Mouse (Mus musculus) layer of hippocampus, adult 2 months (tissue): ENCODE results near the gene 2310057M21Rik. TPM values are rescaled to one million over a fixed set of nuclear protein-coding genes. Genes with fewer than 3 reads are reported as not detected.

ENCODE experiments used
- DNase-seq, 2 experiments: peaks; one replicate each; pipeline ENCODE4 v3.0.0; 2022; ENCODE audit warnings: low spot score in 2 of 2
- H3K27ac ChIP-seq: fragments of 200-600 bp; 2 replicates; pipeline ENCODE4 v1.8.1; 2022
- H3K4me3 ChIP-seq: fragments of 200-600 bp; 2 replicates; pipeline ENCODE4 v1.8.1; 2022; ENCODE audit warnings: mild to moderate bottlenecking
- CTCF ChIP-seq: fragments of 200-600 bp; conservative IDR thresholded peaks from 2 replicates; pipeline ENCODE4 v1.8.1; 2022; ENCODE audit warnings: antibody characterized with exemption, mild to moderate bottlenecking, moderate library complexity
- total RNA-seq, 2 experiments: library from RNA; stranded (reverse); gene quantifications; 2 replicates each; pipeline ENCODE4 v1.2.3; 2021

Gene 2310057M21Rik
- total RNA-seq, 2 experiments from 2014 or later = 25.7 to 32.2 TPM

DNA sequence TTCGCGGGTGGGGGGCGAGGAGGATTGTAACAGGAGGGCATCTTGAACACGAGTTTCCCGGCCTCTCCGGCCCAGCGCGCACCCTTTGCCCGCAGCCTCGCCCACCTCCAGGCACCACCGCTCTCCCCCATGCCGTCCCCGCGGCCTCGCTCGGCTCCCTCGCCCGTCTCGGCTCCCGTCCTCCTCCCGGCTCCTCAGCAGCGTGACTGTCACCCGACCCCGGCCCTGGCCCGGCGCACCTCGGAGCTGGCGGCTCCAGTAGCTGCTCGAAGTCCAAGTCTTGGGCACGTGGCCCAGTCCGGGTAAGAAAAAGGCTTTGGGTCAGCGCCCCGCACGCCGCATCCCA, 317 bp downstream of the 2310057M21Rik start:
- Histone ChIP-seq H3K4me3 (peak overlapping the region; percentile 77), H3K27ac (peak overlapping the region; percentile 96)
- no peak for TF ChIP-seq CTCF
- DNase-seq = no peak

DNA sequence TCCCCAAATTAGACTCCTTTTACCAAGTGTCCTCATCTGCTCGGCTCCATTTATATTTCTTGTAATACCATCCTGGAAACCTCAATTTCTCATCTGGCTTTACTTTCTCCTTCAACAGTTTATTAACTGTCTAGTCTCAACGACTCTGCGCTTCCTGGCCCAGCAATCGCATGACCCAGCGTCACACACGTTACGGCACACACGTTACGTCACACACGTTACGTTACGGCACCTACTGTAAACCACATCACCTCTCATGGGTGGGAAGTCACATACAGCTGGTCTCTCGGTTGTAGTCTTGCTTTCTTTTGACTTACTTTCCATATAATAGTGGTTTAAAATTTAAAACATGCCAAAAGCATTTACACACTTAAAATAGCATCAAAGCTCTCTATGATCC, 6.5 kb downstream of the 2310057M21Rik start:
- no peak for TF ChIP-seq CTCF
- no peak overlapping the region for H3K27ac ChIP-seq
- no peak for DNase-seq
- H3K4me3 ChIP-seq = no peak overlapping the region

DNA sequence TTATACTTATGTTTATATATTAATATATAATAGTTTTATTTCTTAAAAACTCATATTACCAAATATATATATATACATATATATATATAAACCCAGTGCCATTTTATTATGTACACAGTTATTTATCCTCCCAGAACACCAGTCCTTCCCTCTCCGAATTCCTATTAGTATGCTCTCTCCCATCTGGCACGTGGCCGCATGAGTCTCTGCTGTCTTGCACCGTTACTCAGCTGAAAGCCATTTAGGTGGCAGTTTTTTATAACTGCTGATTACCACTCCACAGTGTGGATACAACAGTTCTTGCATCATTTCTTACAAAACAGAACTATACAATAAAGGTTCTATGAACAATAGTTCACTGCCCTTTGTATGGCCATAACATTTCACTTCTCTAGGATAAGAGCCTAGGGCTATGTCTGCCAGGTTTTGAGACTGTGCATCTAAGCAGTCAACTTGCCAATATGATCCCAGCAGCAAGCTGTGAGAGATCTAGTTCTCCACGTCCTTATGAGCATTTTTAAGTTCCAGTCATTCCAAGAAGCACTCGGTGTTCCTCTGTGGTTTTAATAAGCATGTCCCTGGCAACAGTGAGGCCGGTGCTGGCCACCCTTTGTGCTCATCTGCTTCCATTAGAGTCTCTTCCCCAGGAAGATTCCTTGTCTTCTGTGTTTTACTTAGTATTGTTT, 16.6 kb downstream of the 2310057M21Rik start:
- TF ChIP-seq CTCF = no peak
- H3K27ac ChIP-seq = no peak overlapping the region
- DNase-seq = no peak
- H3K4me3 ChIP-seq = no peak overlapping the region

DNA sequence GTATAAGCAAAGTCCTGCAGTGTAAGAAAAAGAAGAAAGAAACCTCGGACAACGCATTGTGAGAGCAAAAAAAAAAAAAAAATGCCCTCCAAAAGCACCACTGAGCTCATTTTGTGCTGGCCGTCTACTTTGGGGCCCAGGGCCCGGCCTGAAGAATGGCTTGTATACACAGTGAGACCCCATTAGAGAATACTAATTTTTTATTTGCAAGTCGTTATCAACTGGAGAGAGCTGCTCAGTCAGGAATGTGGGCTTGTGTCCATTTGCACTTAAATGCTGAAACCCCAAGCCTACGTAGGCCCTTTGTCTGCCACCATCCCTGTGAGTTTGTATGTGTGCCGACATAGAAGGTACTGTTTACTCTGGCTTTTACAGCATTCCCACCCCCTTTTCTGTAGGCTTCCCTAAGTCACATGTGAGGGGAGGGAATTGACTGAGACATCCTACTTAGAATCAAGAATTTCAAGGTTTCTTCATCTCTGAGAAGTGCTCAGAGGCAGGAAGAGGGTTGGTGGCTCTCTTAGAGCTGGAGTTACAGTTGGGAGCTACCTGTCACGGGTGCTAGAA, 25.0 kb downstream of the 2310057M21Rik start:
- H3K4me3 ChIP-seq = no peak overlapping the region
- DNase-seq = no peak
- TF ChIP-seq CTCF = no peak
- no peak overlapping the region for H3K27ac ChIP-seq

DNA sequence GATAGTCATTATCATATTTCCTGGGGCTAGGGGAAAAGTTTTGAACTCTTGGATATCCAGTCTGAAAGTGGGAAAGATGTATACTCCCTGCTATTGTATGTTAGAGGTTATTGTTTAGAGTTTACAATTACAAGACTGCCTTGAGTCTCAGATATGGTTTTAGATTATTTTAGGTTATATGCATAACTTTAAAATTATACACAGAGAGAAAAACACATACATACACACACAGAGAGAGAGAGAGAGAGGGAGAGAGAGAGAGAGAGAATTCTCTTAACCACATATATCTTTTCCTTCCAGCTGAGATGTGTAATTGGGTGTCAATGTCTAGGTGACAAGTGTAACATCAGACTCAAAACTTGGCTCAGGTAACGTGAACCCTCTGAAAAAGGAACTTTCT, 29.0 kb downstream of the 2310057M21Rik start, which contains the start of gene Fam24a:
TSS of gene Fam24a (plus strand) at position 301 of the 400 bp plus-strand sequence.
- DNase-seq = no peak
- no peak within 1 kb of the TSS for H3K4me3 ChIP-seq
- no peak within 1 kb of the TSS for H3K27ac ChIP-seq
- no peak for TF ChIP-seq CTCF

DNA sequence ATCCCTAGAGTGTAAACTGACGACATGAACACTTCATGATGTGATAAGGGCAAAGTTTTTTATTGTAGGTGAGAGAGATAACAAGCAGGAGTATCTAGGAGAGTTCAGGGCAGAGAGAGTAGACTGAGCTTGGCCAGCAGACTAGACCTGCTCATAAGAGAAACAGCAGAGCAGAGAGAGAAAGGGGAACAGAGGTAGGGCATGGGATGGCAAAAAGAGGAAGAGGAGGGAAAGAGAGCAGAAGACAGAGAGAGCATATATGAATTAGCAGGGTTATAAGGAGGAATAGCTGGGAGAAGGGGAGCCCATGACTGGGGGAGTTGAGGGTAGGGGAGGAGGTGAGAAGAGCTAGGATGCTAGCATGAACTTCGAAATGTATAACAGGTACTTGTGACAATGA, 30.9 kb downstream of the 2310057M21Rik start:
- Histone ChIP-seq H3K27ac (no peak overlapping the region), H3K4me3 (no peak overlapping the region)
- TF ChIP-seq CTCF = no peak
- DNase-seq = no peak

DNA sequence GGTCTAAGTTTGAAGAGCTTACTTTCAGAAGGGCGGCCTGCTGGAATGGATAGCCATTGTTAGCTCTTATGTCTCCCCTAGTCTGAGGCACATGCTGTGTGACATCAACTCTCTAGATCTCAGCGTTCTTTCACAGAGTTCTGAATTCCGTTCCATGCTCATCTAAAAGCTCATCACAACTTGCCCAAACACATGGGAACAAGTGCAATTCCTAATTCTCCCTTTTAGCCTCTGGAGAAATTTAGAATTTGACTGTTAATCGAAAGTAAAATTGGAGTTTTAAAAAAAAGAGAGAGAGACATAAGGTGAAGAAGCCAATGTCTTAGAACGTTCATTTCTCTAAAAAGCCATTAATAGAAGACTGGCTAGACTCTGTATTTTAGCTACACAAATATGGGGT, 33.1 kb downstream of the 2310057M21Rik start, which contains the start of gene Fam24b:
TSS of gene Fam24b (minus strand) at position 101 of the 400 bp plus-strand sequence.
- Histone ChIP-seq H3K4me3 (no peak within 1 kb of the TSS), H3K27ac (no peak within 1 kb of the TSS)
- no peak for DNase-seq
- no peak for TF ChIP-seq CTCF

DNA sequence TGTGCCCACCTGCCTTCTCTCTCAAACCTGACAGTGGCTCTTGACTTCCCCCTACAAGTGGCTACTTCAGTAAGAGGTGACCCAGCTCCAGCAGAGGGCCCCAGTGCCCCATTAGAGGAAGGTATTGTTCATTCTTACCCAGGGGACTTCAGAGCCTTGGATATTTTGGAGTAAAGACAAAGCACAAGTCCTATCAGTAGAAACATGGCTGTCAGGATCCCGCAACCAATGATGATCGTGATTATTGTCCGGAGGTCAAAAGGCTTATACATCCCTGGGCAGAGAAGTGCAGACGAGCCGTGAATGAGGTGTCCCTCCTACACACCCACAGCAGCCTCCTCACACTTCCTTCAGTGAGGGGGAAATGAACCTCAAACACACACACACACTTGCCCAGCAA, 35.5 kb downstream of the 2310057M21Rik start:
- Histone ChIP-seq H3K4me3 (no peak overlapping the region), H3K27ac (no peak overlapping the region)

DNA sequence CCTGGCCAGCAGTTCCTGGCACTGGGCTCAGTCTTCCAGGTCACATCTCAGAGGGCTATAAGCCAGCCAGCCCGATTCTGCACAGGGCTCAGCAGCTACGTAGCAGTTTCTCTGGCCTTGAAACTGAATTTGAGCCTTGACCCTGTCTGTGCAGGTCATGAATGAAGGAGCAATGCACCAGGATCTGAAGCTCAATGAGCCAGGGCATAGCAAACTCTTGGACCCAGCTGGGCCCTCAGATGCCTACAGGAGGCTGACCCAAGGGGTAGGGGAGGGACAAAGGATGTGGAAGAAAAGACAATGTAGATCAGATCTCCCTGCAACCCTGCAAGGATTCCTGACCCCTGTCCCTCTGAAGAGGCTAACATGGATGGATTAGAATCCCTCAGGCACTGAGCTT, 40.4 kb downstream of the 2310057M21Rik start, which contains the start of gene Cuzd1:
TSS of gene Cuzd1 (minus strand) at position 101 of the 400 bp plus-strand sequence.
- TF ChIP-seq CTCF = no peak
- no peak within 1 kb of the TSS for H3K4me3 ChIP-seq
- DNase-seq = no peak
- no peak within 1 kb of the TSS for H3K27ac ChIP-seq

More for the DNA sequence above, 35.5 kb downstream of the 2310057M21Rik start:
- TF ChIP-seq CTCF = no peak
- DNase-seq = no peak

DNA sequence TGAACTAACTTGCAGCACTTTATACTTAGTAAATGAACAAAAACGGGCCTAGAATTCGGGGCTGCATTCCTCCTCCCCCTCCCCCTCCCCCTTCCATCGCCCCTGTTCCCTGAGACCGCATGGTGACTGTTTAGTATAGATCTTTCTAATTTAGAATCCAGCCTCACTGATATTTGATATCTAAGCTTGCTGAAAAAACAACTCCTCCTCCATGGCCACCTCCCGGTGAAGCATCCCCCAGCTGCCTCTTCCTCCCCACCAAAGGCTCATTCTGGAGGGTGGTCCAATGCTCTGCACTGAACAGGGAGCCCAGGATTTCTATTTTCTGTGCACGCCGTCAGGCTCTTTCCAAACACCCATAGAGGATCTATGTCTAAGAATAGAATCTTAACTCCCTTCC, 44.2 kb downstream of the 2310057M21Rik start:
- H3K4me3 ChIP-seq = no peak overlapping the region
- H3K27ac ChIP-seq = no peak overlapping the region
- TF ChIP-seq CTCF = no peak
- no peak for DNase-seq

DNA sequence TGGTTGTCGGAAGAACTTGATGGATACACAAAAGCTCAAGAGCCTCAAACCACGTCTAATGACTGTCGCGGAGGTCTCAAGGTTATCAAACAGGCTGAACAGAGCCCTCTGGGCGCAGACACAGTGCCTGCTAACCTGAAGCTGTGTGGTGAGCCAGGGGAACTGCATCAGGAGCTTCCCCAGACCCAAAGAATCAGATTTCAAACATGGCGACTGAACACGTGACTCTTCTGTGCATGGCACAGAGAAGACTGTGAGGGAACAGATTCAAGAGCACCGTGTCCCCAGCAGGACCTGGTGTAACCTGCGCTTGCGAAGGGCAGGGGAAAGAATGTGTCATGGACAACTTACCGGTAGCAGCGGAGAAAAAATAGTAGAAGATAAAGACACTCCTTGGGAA, 45.0 kb downstream of the 2310057M21Rik start:
- Histone ChIP-seq H3K4me3 (no peak overlapping the region), H3K27ac (no peak overlapping the region)
- TF ChIP-seq CTCF = no peak
- no peak for DNase-seq

DNA sequence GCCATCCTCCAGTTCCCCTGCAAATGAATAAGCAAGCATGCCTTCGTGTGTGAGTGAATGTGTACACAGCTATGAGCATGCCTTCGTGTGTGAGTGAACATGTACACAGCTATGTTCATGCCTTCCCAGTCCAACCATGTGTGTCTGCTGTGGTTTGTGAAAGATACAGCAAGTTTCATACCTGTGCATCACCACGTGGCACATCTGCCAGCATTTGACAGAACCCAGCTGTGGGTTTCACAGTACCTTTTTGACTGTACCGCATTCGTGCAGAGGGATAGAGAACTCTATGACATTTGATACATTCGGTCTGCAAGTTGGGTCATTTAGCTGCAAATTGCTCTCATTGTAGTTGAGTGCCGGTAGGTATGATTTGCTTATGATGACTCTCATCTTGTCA, 48.1 kb downstream of the 2310057M21Rik start:
- no peak for DNase-seq
- no peak overlapping the region for H3K27ac ChIP-seq
- TF ChIP-seq CTCF = no peak
- H3K4me3 ChIP-seq = no peak overlapping the region

DNA sequence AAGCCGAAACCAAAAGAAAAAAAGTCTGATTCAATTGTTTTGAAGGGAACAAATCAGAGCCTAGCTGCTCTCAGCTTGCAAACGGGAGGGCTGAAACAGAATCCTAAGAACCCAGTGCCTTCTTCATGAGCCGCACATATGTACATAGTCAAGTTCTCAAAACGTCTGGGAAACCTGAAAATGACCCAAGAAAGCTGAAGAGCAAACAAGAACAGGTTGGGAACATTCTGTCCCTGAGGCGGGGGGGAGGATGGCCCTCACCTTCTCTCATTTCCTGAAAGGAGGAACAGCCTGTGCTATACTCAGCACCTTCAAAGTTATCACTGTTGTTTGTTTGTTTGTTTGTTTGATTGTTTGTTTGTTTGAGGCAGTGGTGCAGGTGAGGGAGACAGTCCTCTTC, 55.8 kb downstream of the 2310057M21Rik start:
- Histone ChIP-seq H3K27ac (no peak overlapping the region), H3K4me3 (no peak overlapping the region)
- TF ChIP-seq CTCF = no peak
- no peak for DNase-seq

DNA sequence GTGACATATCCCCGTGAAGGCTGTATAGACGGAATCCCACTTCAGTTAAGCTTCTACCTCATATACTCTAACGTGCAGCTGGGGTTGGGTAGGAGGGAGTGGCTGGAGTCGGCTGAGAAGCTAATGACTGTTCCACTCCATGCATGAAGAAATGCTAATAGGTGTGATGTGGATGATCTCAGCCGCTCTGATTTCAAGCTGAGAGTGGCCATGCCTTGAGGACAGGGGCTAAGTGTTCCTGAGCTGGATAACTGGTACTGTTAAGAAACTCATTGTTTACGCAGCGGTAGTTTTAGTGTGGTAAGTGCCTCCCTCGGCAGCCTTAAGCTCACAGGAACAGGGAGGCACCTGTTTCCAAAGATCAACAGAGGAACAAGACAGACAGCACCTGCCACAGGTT, 59.2 kb downstream of the 2310057M21Rik start:
- Histone ChIP-seq H3K4me3 (no peak overlapping the region), H3K27ac (no peak overlapping the region)
- no peak for TF ChIP-seq CTCF
- DNase-seq = no peak
